ENCODE assay signal across 8 mouse cellular contexts in the genomic region with DNA sequence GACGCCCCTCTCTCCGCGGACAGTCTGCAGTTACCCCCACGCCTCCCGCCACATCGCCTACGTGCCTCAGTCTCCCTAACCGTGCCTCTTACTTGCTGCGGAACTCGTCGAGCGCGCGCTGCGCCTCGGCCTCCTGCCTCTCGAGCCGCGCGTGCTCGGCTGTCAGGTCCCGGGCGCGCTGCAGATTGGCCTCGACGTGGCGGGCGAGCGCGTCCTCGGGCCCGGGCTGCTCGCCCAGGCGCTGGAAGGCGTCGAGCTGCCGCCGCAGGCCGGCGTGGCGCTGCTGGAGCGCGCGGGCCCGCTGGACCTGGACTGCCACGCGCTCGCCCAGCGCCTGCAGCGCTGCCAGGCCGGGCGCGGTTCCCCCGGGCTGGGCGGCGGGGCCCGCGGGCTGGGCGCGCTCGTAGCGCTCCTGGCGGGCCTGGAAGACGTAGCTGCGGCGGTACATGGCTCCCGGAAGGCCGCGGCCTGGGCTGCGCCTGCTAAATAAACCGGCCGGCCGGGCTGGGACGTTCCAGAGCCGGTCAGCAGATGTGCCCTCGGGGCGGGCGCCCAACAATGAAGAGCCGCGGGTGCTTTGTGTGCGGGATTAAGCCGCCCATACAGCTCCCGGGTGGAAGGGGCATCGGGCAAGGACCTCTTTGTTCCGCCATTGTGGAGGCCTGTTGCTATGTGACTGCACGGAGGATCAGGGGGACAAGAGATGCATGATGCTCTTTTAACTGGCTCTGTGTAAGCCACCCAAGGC. TPM values are rescaled to one million over a fixed set of nuclear protein-coding genes. Genes with fewer than 3 reads are reported as not detected.
DNase-seq lines count a peak whose midpoint lies in the region; ATAC-seq and TF ChIP-seq lines count a peak whose summit lies in the region.

A gene (minus strand): TSS at position 690 of the 748 bp plus-strand sequence.

- H3K36me3 ChIP-seq in hindbrain, embryonic 12.5 days: no peaks in the 10 kb centered on the region
- H3K36me3 ChIP-seq in liver, embryonic 11.5 days (ENCODE audit: control insufficient read depth, insufficient read depth, low read length): no peaks in the 10 kb centered on the region
- no peaks in the 10 kb centered on the region for H3K36me3 ChIP-seq in midbrain, postnatal 0 days (ENCODE audit: insufficient read depth, low read length)

- H3K9me3 ChIP-seq in hindbrain, embryonic 12.5 days (replicated peaks): no peaks in the 10 kb centered on the region
- no peaks in the 10 kb centered on the region for H3K9me3 ChIP-seq in liver, embryonic 11.5 days (ENCODE audit: control insufficient read depth, low read length)
- no peaks in the 10 kb centered on the region for H3K9me3 ChIP-seq in midbrain, postnatal 0 days (ENCODE audit: low read length)

- no peak for TF ChIP-seq POLR2A in cerebellum, adult 2 months (IDR thresholded peaks at IDR 0.05; ENCODE audit: borderline replicate concordance, insufficient read depth, low read length)

- no peaks in the 10 kb centered on the region for H3K4me1 ChIP-seq in cerebellum, adult 2 months (ENCODE audit: control insufficient read depth, insufficient read depth, low read length)
- peaks cover 3% of the 10 kb centered on the region; the same call in 1 of the 2 replicates for H3K4me1 ChIP-seq in hindbrain, embryonic 12.5 days
- H3K4me1 ChIP-seq in liver, embryonic 11.5 days (replicated peaks; ENCODE audit: control insufficient read depth, insufficient read depth, low read length): peaks cover 5% of the 10 kb centered on the region; the same call in 1 of the 2 replicates
- 0 out of 2 replicates have a peak, but pooled peaks cover 4% of the 10 kb centered on the region for H3K4me1 ChIP-seq in midbrain, postnatal 0 days (ENCODE audit: insufficient read depth, low read length)

- no peak for TF ChIP-seq CTCF in cerebellum, adult 2 months (IDR thresholded peaks at IDR 0.05; ENCODE audit: borderline replicate concordance, insufficient read depth, low read depth, low read length)
- TF ChIP-seq CTCF in midbrain, postnatal 0 days (IDR thresholded peaks at IDR 0.05): no peak

- DNase-seq in cerebellum, adult 2 months: peak; percentile 14 to 20
- DNase-seq in cerebellum, adult 8-10 months: no peak
- peak; percentile 67 to 76 for DNase-seq in adrenal gland, postnatal 36 days
- DNase-seq in forelimb bud, embryonic 11.5 days (ENCODE audit: low read depth, low spot score): peak; percentile 40
- DNase-seq in liver, embryonic 11.5 days (ENCODE audit: low spot score): peak; percentile 63
- peak; percentile 66 for DNase-seq in midbrain, postnatal 0 days (ENCODE audit: low spot score)
- DNase-seq in urinary bladder, postnatal 25 days (ENCODE audit: low spot score): peak; percentile 54

- no peak within 1 kb of the TSS for H3K4me3 ChIP-seq in cerebellum, adult 2 months (replicated peaks; ENCODE audit: insufficient read depth, low read depth, low read length)
- H3K4me3 ChIP-seq in hindbrain, embryonic 12.5 days: peak within 1 kb of the TSS; percentile 50
- peak within 1 kb of the TSS; percentile 50 for H3K4me3 ChIP-seq in liver, embryonic 11.5 days (ENCODE audit: low read depth, low read length)
- peak within 1 kb of the TSS; percentile 43 for H3K4me3 ChIP-seq in midbrain, postnatal 0 days (ENCODE audit: low read depth, low read length)

- ATAC-seq in hindbrain, embryonic 12.5 days (ENCODE audit: low FRiP score): peak; percentile 86
- ATAC-seq in liver, embryonic 11.5 days (replicated peaks; ENCODE audit: low FRiP score): peak; percentile 49
- ATAC-seq in midbrain, postnatal 0 days (ENCODE audit: low FRiP score): peak; percentile 84

- no peak within 1 kb of the TSS for H3K27ac ChIP-seq in cerebellum, adult 2 months (ENCODE audit: insufficient read depth, low read length)
- peak within 1 kb of the TSS; percentile 50; the same call in 1 of the 2 replicates for H3K27ac ChIP-seq in hindbrain, embryonic 12.5 days
- no peak within 1 kb of the TSS for H3K27ac ChIP-seq in liver, embryonic 11.5 days (ENCODE audit: low read depth, low read length)
- peak within 1 kb of the TSS; percentile 55 for H3K27ac ChIP-seq in midbrain, postnatal 0 days (ENCODE audit: low read depth, low read length)

- peak within 1 kb of the TSS; percentile 76 for H3K4me2 ChIP-seq in hindbrain, embryonic 12.5 days (replicated peaks)
- H3K4me2 ChIP-seq in liver, embryonic 11.5 days: peak within 1 kb of the TSS; percentile 83
- peak within 1 kb of the TSS; percentile 71 for H3K4me2 ChIP-seq in midbrain, postnatal 0 days (ENCODE audit: low read depth, low read length, poor library complexity, severe bottlenecking)

- 2% methylated on average over 85 of the region's 86 CpGs for WGBS in cerebellum, adult 2 months
- WGBS in hindbrain, embryonic 12.5 days: 2% methylated on average over 83 of the region's 86 CpGs
- 6% methylated on average over 86 of the region's 86 CpGs for WGBS in liver, embryonic 11.5 days
- WGBS in midbrain, postnatal 0 days: 2% methylated on average over 80 of the region's 86 CpGs

- no peaks in the 10 kb centered on the region for H3K27me3 ChIP-seq in cerebellum, adult 2 months (ENCODE audit: control insufficient read depth, insufficient read depth, low read length)
- peaks cover 9% of the 10 kb centered on the region; the same call in 1 of the 2 replicates for H3K27me3 ChIP-seq in hindbrain, embryonic 12.5 days
- H3K27me3 ChIP-seq in liver, embryonic 11.5 days (replicated peaks; ENCODE audit: control insufficient read depth, insufficient read depth, low read length): peaks cover 12% of the 10 kb centered on the region
- H3K27me3 ChIP-seq in midbrain, postnatal 0 days (ENCODE audit: insufficient read depth, low read length): no peaks in the 10 kb centered on the region

- peak within 1 kb of the TSS; percentile 80 for H3K9ac ChIP-seq in hindbrain, embryonic 12.5 days
- H3K9ac ChIP-seq in liver, embryonic 11.5 days (ENCODE audit: low read depth, low read length): peak within 1 kb of the TSS; percentile 71
- peak within 1 kb of the TSS; percentile 64 for H3K9ac ChIP-seq in midbrain, postnatal 0 days (replicated peaks; ENCODE audit: low read length, poor library complexity, severe bottlenecking)

RNA-seq across cellular contexts. Expression of the gene that starts here (rescaled TPM):
- polyA plus RNA-seq in cerebellum, adult 2 months (2012; rRNA removed): 0.49 and 0.65 TPM in 2 replicates
- under 1 TPM; 0.50 to 0.86 TPM for total RNA-seq in adrenal gland, postnatal 36 days (2021)
- polyA plus RNA-seq in hindbrain, embryonic 12.5 days (2016; fragmentation: Nextera tagmentation; extraction: Ambion mirVana): 2.3 and 2.4 TPM in 2 replicates
- polyA plus RNA-seq in liver, embryonic 11.5 days (2014; fragmentation: Nextera tagmentation; extraction: Ambion mirVana): 0.45 and 0.96 TPM in 2 replicates
- 1.5 and 2.5 TPM in 2 replicates for total RNA-seq in midbrain, postnatal 0 days (2014; rRNA removed)
- polyA plus RNA-seq in midbrain, postnatal 0 days (2015; fragmentation: Nextera tagmentation; extraction: Ambion mirVana): 2.5 TPM in 2 replicates

Comparison
In these comparisons a context has a peak if more than half of its experiments do, and no peak if none do; other contexts are left out.
1. Peak in DNase-seq in cerebellum, adult 2 months; RNA of the gene not detected or under 1 TPM.
2. Peak in DNase-seq in adrenal gland, postnatal 36 days; RNA of the gene not detected or under 1 TPM.
3. Peak in DNase-seq, ATAC-seq, H3K4me3 ChIP-seq, H3K9ac ChIP-seq and H3K4me2 ChIP-seq in liver, embryonic 11.5 days; RNA of the gene not detected or under 1 TPM.
4. H3K27ac ChIP-seq: peak in hindbrain, embryonic 12.5 days (single experiment) and midbrain, postnatal 0 days (single experiment); none in cerebellum, adult 2 months (single experiment) and liver, embryonic 11.5 days (single experiment).
5. Peak in every context shown above with its lines, with median percentiles within 50 percentile points of each other: ATAC-seq, H3K4me2 ChIP-seq and H3K9ac ChIP-seq.